Mouse (Mus musculus) olfactory bulb, adult 2 months (tissue): ENCODE data around the gene Cptp.

Source experiments
- CTCF ChIP-seq: fragments of 200-500 bp; IDR thresholded peaks from 2 replicates; pipeline ENCODE4 v1.5.1; 2012; ENCODE audit warnings: low read depth, mild to moderate bottlenecking, low read length, moderate library complexity; ENCODE audit not compliant: insufficient read depth
- POLR2A ChIP-seq: fragments of 200-500 bp; IDR thresholded peaks from 2 replicates; pipeline ENCODE4 v1.6.1; 2012; ENCODE audit warnings: mild to moderate bottlenecking, low read depth, low read length, moderate library complexity; ENCODE audit not compliant: insufficient read depth

- TF ChIP-seq CTCF (no peak), POLR2A (peak; percentile 94)
Measured at GRCm38 (mm10) chr4:155869317-155870033, at the start of gene Cptp, which contains the start of gene Ints11.
